Mouse (Mus musculus) heart, postnatal 14 days (tissue): ENCODE results near the gene Unc5c. TPM values are rescaled to one million over a fixed set of nuclear protein-coding genes. Genes with fewer than 3 reads are reported as not detected.

Source experiments
- DNase-seq, 2 experiments: peaks; one replicate each; pipeline ENCODE4 v3.0.0; 2021 to 2022
- intact Hi-C: fragments of 180-260 bp; cut with DNase I; formaldehyde crosslinking; loops from one replicate; pipeline ENCODE4 v1.15.1; 2025
- total RNA-seq, 2 experiments: library from RNA; stranded (reverse); gene quantifications; 2 replicates each; pipeline ENCODE4 v1.2.3; 2021

Gene Unc5c
- total RNA-seq, 2 experiments from 2014 or later, result 0.32 to 0.91 TPM

- intact Hi-C loops, result no loop called here
- no peak for DNase-seq
These were observed 225.7 kb downstream of the Unc5c start for GRCm38 (mm10) chr3:141690676-141691075.

GRCm38 (mm10) chr3:141691418-141691817 is 226.4 kb downstream of the Unc5c start:
- no peak for DNase-seq
- intact Hi-C loops, result no loop called here

GRCm38 (mm10) chr3:141691846-141692245 is 226.8 kb downstream of the Unc5c start:
- no peak for DNase-seq
- intact Hi-C loops, result no loop called here

- DNase-seq, result no peak
- intact Hi-C loops, result no loop called here
These were observed 234.2 kb downstream of the Unc5c start for GRCm38 (mm10) chr3:141699177-141699576.

- no peak for DNase-seq
- intact Hi-C loops, result no loop called here
These were observed 236.4 kb downstream of the Unc5c start for GRCm38 (mm10) chr3:141701381-141701909.

- intact Hi-C loops, result no loop called here
- DNase-seq, result no peak
These were observed 246.6 kb downstream of the Unc5c start for GRCm38 (mm10) chr3:141711601-141712000.

- intact Hi-C loops, result no loop called here
- DNase-seq, result no peak
These were observed 251.4 kb downstream of the Unc5c start for GRCm38 (mm10) chr3:141716371-141716770.

GRCm38 (mm10) chr3:141719050-141719449 is 254.0 kb downstream of the Unc5c start:
- intact Hi-C loops, result no loop called here
- DNase-seq, result no peak

GRCm38 (mm10) chr3:141724499-141724898 is 259.5 kb downstream of the Unc5c start:
- intact Hi-C loops, result no loop called here
- DNase-seq, result no peak

GRCm38 (mm10) chr3:141725432-141725831 is 260.4 kb downstream of the Unc5c start:
- DNase-seq, result no peak
- intact Hi-C loops, result no loop called here

GRCm38 (mm10) chr3:141733844-141734243 is 268.8 kb downstream of the Unc5c start:
- intact Hi-C loops, result no loop called here
- DNase-seq, result no peak

- intact Hi-C loops, result no loop called here
- no peak for DNase-seq
These were observed 270.3 kb downstream of the Unc5c start for GRCm38 (mm10) chr3:141735285-141735684.

GRCm38 (mm10) chr3:141745322-141745721 is 280.3 kb downstream of the Unc5c start:
- DNase-seq, result no peak
- intact Hi-C loops, result no loop called here

GRCm38 (mm10) chr3:141748694-141749381 is 283.8 kb downstream of the Unc5c start:
- no peak for DNase-seq
- intact Hi-C loops, result no loop called here

GRCm38 (mm10) chr3:141752172-141752571 is 287.2 kb downstream of the Unc5c start:
- intact Hi-C loops, result no loop called here
- no peak for DNase-seq

GRCm38 (mm10) chr3:141757259-141757658 is 292.2 kb downstream of the Unc5c start:
- intact Hi-C loops, result no loop called here
- DNase-seq, result no peak

- intact Hi-C loops, result no loop called here
- DNase-seq, result no peak
These were observed 313.4 kb downstream of the Unc5c start for GRCm38 (mm10) chr3:141778411-141778919.

- intact Hi-C loops, result no loop called here
- DNase-seq, result no peak
These were observed 314.2 kb downstream of the Unc5c start for GRCm38 (mm10) chr3:141779186-141779585.

GRCm38 (mm10) chr3:141782553-141782952 is 317.5 kb downstream of the Unc5c start:
- intact Hi-C loops, result no loop called here
- DNase-seq, result no peak

- intact Hi-C loops, result no loop called here
- no peak for DNase-seq
These were observed 326.2 kb downstream of the Unc5c start for GRCm38 (mm10) chr3:141791026-141791780.

- DNase-seq, result no peak
- intact Hi-C loops, result no loop called here
These were observed 327.1 kb downstream of the Unc5c start for GRCm38 (mm10) chr3:141792106-141792505.

GRCm38 (mm10) chr3:141793755-141794154 is 328.7 kb downstream of the Unc5c start:
- no peak for DNase-seq
- intact Hi-C loops, result no loop called here
